Mouse (Mus musculus) 416B (cell line): ENCODE measurements around the gene Kdm1a.
A peak's percentile ranks its signal among the peaks of the same experiment; 100 is the strongest.

ENCODE experiments used
- DNase-seq: peaks from one replicate; pipeline ENCODE4 v3.0.0; 2011; ENCODE audit warnings: low read depth

The Kdm1a gene

DNA sequence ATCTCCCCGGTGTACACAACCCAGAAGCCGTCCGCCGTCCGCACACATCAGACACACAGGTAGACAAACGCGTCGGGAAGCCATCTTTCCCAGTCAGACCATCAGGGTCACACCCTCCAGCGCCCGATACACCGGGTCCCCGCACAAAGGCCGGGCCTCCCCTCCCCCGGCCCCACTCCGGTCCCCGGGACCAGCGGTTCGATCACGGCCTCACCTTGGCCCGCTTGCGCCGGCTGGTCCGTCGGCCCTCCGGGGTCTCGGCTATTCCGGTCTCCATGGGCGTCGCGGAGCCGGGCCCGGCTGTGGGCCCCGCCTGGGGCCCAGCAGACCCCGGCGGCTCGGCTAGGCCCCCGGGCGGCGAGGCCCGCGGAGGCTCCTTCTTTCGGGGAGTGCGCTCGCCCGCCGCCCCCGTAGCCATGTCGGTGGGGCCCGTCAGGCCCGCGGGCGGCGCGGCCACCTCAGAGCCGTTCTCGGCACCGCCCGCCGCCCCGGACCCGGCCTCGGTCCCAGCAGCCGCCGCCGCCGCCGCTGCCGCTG, 437 bp downstream of the Kdm1a start:
- DNase-seq = peak; percentile 57

DNA sequence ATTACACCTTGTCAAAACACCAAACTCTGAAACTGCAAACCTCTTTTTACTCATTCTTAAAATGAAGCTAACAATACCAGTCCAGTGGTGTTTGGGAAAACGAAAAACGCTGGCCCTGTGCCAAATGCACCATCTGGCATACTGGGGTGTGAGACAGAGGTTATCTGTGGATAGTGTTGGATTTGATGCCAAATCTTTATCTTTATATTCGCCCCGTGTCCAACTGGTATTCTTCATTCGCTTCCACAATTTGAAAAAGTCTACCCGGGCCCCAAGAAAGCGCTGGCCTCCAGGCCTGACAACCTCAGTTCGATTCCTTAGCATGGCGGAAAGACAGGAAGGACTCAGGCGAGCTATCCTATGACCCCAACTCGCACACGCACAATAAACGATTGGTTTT, 1.0 kb downstream of the Kdm1a start:
- peak; percentile 61 for DNase-seq

DNA sequence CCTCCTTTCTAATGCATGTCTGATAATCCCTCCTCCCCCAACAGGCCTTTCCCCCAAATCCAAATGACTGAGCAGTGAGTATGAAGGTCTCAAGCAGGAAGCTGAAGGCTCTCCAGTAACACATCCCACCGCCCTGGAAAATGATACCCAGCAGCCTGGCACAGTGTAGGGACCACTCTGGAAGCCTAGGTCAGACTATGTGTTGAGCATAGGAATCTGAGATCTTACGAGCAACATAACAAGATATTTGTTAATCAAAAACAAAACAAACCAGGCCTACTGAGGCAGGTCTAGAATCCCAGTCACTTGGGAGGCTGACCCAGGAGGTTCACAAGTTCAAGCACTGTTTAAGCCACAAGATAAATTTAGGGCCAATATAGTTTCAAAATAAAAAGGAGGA, 2.0 kb downstream of the Kdm1a start:
- no peak for DNase-seq

DNA sequence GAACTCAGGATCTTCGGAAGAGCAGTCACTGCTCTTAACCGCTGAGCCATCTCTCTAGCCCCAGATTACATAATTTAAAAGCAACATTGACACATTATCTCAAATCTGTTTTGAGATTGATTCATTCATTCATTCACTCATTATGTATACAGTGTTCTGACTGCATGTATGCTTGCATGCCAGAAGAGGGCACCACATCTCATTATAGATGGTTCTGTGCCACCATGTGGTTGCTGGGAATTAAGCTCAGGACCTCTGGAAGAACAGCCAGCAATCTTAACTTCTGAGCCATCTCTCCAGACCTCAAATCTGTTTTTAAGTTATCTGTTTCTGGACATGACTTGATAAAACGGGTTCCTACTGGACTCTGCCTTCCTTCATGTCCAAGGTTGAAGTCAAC, 2.7 kb downstream of the Kdm1a start:
- no peak for DNase-seq

DNA sequence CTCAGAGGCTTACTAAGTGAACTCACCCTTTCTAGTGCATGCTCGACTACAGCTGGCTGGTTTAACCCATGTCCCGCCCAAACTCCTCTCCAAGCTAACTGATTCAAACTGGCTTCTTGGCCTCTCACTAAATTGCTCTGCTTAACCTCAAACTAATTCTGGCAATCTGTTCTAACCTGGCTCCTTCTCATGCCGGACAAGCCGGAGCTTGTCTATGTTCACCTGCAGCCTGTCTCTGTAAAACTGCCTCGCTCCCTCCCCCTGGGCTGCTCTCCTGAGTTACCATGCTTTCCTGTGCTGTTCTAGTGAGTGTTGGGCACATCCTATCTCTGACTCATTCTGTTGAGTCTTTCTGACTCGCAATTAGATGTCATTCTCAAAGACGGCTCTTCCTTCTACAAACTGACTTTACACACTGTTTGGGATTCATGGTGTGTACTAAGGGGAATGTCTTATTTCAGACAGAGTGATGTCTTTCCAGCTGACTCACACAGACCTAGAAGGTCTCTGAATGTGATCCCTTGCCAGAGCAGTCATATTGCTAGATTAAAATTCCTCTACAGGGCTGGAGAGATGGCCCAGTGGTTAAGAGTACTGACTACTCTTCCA, 4.2 kb downstream of the Kdm1a start:
- peak; percentile 59 for DNase-seq

DNA sequence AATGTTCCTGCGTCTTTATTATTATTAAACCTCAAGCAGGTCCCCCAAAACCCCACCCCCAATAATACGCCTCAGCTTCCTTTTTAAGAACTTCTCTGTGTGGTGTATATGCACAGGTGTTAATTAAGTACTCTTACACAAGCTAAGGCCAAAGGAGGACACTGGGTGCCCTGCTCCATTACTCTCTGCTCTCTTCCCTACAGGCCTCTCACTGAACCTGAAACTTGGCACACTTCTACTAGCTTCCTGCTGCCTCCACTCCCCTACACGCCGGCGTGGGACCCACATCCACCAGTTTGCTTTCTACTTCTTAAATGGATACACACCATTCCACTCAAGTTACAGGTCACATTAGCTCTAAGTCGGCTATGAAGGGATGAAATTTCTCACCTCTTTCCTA, 7.3 kb downstream of the Kdm1a start:
- no peak for DNase-seq

DNA sequence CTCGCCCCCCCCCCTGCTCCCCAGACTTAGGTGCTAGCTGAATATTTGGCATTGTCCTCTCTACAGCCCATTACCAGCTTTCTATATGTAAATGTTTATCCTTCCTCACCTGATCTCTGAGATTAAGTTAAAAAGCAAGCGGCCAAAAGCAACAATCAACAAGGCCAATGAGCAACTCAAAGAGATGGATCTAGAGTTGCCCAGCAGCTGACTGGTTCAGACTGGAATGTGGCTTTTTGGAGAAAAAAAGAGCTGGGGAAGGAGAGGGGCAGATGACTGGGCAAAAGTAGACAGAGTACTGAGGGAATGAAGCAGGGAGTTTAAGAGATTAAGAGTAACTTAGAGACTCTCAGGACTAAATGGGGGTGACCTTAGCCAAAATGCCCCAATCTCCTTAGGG, 8.5 kb downstream of the Kdm1a start:
- no peak for DNase-seq

DNA sequence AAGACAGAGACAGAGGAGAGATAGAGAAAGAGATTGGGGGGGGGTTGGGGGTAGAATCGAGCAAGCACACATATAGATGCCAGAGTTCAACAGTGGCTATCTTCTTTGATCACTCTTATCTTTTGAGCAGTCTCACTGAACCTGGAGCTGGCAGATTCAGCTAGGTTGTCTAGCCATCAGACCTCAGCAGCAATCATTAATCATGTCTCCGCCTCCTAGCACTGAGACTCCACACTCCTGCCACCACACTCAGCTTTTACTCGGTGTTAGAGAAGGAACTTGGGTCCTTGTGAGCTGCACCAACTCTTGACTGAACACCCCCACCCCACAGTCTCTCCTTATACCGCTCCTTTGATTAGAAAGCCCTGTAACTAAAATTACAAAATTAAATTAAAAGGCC, 10.4 kb downstream of the Kdm1a start:
- no peak for DNase-seq

DNA sequence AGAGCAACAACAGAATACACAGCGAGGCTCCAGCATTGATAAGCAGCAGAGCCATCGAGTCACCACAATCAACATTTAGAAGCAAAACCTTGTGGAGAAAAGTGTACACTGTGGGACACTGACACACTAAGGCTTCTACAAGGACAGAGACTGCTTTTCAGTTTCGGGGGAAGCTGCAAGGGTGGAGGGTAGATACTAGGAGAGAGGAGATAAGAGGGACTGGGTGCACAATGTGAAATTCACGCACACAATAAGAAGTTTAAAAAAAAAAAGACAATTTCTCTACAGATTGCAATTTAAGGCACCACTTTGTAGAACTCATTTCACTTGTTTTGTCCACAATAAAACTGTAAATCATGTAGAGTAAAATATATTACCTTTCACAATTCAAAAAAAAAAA, 14.5 kb downstream of the Kdm1a start:
- DNase-seq = no peak

DNA sequence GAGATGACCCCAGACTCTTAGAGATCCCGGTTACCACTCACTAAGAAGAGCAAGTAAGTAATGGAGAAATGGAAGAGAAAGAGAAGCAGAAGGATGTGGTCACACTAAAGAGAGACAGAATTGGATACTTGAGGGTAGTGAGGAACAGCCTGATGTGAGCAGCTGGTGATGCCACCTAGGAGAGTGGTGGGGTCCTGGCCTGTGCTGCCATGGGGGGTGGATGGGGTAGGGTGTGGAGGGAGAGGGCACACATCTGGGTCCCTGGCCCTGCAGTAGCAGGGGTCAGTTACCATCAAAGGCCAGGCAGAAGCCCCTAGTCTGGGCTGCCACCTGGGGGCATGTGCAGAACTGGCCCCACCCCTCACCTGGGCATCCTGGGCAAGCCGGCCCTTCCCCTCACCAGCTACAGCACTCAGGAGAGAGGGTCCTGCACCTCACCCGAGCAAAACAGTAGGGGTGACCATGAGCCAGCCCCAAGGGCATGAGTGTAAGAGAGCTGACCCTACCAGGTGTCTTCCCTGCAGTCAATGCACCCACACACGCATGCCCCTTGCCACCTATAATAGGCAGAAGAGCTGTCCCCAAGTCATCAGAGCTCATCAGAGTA, 15.2 kb downstream of the Kdm1a start:
- no peak for DNase-seq

DNA sequence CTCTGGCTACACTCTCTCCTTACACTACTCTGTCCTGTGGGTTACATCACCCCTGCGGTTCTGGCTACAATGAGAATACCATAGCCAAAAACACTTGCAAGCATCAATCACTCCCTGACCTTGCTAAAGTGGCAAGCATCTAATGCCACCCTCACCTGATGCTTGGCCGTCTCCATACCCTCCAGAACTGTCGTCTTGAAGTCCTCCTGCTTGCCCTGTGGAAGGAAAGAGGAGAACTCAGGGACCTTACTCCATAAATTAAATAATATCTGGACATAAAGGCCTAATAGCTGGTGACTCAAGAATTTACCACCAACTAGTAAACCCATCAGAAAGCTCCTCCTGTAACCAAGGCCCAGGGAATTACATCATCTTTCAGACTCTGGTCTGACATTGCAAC, 20.6 kb downstream of the Kdm1a start:
- no peak for DNase-seq

DNA sequence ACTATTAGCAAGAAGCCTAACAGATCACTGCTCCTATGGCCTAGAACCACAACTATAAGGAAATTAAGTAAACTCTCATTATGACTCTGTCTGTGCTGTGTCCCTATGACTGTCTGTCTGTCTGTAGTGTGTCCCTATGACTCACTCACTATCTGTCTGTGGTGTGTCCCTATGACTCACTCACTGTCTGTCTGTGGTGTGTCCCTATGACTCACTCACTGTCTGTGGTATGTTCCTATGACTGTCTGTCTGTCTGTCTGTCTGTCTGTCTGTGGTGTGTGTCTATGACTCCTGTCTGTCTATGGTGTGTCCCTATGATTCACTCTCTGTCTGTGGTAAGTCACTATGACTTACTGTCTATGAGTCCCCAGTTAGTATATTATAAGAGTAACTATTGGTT, 32.5 kb downstream of the Kdm1a start:
- DNase-seq = peak; percentile 96

DNA sequence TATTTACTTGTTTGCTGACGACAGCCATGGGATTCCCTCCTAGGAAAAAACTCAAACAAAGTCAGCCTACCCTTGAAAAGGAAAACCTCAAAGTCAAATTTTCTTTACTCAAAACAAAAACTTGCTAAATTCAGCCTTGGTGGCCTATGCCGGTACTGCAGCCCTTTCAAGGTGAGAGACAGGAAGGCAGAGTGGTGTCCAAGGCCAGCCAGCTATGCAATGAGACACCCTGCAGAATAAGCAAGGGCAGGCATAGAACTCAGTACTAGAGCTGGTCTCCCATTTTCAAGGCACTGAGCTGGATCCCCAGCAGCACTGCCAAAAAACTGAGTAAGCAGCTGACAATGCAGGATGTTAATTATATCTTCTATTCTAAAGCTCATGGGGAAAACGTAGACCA, 33.9 kb downstream of the Kdm1a start:
- DNase-seq = no peak

DNA sequence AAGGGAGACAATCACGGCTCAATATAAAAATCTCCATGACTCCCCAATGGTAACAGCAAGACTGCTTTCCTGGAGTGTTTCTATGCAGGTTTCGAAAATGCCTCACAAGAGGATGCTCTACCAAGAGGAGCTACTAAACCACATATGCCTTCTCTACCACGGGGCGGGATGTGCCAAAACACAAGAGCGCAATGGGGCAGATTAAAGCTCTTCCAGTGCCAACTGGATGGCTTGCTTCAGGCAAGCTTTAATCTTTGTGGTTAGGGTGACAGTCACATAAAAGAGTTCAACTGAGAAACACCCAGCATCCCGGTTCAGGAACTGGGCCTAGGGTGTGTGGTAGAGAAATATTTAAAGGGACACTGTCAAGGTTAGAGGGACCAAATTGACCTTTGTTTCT, 39.8 kb downstream of the Kdm1a start:
- DNase-seq = peak; percentile 56

DNA sequence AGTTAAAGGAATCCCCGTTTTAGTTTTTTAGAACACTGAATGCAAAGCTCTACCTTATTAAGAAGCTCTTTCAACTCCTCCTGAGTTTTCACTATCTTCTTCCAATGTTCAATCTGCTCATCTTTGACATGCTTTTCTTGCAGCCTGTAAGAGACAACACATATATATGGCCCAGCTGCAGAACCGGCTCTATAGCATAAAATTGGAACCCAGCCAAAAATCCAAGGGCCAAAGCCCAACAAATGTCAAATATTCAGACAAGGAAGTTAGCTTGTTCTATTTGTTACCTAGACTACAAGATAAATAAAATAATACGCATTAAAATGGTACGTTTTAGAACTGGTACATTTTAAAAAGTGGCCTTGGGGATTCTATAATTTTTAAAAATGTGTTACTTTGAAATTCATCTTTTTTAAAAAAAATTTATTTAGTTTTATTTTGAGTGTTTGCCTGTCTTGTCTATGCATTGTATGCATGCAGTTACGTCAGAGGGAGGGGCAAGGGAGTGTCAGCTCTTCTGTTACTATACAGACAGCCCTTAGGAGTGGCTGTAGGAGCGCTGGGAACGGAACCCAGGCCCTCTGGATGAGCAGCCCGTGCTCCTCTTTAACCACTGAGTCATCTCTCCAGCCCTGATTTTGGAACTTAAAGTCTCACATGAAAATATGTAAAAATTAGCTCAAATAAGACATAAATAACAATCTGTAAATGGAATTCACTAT, 42.1 kb downstream of the Kdm1a start:
- DNase-seq = no peak

DNA sequence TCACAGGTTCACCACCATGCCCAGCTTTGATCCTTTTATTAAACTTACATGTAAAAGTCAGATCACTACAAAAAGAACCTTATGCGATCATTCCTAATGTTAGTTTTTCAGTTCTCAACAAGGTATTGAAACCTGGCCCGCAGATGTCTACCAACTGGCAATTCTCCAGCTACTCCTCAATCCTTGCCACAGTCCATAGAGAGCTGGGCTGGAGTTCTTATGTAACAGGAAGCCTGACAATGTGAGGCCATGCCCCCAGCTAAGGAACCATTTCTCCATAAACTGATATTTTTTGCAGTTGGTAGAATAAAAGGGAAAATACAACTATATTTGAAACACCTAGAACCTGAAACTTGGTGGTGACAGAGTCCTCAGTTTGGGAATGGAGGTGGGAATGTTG, 42.8 kb downstream of the Kdm1a start:
- DNase-seq = no peak

DNA sequence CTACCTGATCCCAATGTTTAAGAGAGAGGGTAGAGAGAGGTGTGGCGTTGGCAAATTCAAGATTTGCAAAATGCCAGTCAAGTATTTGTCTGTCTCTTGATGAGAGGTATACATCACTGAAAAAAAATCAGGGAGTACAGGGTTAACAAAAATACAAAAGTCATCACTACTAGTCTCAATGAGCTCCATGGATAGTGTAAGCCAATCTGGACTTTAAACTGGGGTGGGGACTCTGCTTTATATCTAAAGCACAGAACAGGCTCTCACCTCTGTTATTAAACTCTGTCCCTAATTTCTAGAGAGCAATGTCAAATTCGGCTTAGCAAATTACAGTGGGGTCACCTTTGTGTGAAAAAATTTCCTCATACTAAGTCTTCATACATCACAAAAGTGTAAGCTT, 44.9 kb downstream of the Kdm1a start:
- no peak for DNase-seq

DNA sequence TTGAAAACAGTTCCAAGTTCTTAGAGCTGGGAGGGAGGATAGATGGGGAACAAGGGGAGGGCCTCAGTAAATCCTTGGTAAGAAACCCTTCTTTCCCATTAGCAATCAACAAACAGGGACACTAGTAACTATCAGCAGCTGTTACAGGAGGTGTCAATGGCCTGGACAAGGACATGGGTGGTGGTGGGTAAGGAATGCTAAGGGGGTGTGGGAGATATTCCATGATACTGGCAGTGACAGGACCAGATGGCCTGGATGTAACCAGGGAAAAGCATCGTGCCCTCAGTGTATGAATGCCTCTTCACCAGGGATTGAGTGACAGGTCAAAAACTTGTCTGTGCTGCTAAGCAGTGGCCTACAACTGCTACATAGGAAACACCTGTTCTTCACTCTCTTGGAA, 49.4 kb downstream of the Kdm1a start:
- DNase-seq = no peak

DNA sequence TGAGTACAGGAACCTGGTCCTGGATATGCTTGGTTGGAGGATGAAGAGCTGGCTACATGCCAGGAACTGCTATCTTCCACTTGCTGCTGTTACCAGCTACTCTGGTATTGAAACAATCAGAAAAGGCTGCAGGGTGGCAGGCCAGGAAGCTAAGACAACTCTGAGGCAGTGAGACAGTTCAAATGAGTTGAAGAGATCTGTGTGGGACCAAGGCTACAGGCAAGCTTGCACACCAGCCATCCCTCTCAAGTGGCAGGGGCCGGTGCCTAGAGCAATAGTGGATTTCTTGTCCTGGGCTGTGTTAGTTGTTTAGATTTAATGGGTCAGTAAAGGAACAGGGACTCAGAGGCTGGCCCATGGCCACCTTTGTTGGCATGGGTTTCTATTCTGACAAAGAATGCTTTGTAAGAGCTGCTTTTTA, 54.1 kb downstream of the Kdm1a start:
- DNase-seq = peak; percentile 10

DNA sequence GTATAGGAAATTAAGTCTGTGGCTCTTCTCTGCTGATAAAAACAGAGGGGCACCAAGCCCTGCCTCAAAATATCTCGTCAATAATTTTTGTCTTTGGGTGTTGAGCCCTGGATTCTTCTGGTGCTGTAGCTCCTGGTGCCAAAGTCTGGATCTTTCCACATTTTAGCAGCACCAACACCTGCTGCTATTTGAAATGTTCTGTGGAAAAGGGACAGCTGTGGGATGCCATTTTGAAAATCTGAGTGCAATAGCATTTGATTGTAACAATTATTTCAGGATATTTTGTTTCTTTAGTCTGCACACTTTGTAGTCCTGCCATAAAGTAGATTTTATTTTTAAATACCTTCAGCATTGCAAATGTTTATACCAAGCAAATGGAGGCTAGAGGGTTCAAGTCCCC, 54.8 kb downstream of the Kdm1a start:
- DNase-seq = no peak

DNA sequence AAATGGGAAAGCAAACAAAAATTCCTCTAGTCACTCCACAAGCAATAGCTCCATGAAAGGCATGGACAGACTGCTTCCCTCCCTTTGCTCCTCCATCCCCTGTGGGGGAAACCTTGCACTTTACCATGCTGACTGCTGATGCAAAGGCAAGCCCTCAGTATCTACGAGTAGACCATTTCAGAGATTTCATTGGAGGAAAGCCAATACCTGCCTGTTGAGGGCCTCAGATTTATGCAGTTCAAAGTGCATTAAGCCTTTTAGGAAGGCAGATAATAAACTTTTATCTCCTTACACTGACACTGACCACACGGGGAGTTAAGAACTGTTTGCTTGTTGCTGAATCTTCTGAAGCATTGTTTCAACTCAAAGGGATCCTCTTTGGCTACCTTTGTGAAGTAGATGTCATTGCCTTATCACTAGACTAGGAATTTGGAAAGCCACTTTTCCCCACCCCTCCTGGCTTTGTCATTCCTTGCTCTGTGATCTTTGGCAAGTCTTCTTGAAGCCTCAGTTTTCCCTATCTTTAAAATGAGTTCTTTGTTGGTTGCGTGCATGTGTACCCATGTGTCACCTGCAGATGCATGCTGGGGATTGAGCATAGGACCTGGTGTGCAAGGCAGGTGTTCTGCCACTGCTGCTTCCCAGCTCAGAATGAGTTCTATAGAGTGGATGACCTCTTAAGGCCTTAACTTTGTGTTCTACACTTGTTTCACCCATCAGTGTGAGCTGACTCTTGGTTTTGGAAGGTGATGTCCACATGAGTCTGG, 56.1 kb downstream of the Kdm1a start:
- no peak for DNase-seq

DNA sequence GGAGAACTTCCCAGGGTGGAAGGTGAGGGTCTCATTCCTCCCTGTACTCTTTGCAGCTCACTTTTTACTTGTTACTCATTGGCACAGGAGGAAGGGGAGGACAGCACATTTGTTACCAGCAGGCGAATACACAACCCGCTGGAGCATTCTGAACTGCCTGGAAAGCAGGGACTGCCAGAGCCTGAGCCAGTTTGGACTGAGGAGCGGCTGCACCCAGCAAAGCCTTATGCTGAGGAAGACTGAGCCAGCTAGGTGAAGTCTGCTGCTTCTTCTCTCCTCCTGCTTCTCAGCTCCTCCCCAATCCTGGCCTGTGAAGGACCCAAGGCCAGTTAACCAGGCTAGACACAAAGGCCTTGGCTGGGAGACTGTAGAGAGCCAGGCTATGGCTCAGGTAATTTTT, 57.4 kb downstream of the Kdm1a start:
- no peak for DNase-seq

DNA sequence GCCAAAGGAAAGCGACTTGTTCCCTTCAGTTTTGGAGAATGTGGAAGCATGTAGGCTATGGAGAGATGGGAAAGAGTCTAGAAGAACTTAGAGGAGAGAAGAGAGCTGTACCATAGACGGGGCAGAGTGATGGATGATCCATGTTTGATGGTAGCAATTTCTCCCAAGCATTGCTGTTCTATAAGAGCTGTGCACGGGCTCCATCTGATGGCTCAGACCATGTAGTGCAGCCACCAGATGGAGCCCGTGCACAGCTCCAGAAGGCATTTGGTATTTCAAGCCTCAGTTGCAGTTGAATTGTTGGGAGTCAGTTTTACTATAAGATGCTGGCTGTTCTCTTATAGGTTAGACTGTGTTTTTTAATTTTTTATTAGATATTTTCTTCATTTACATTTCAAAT, 76.1 kb downstream of the Kdm1a start:
- DNase-seq = peak; percentile 67
